Mouse (Mus musculus) ovary, adult 18-20 months (tissue): ENCODE results near the gene Unc13d.
"Not testable (repeated sequence)": the region's sequence is repeated elsewhere in the genome, so short reads cannot be mapped to it uniquely, and the experiment has no call there.

Experiments used
- DNase-seq: peaks from one replicate; pipeline ENCODE4 v3.0.0; 2022; ENCODE audit warnings: low spot score, mixed read lengths

Gene Unc13d

GRCm38 (mm10) chr11:116077446-116078204, at the start of gene Unc13d:
Gene Unc13d, minus strand, starts transcription at chr11:116077961.
- no peak for DNase-seq

GRCm38 (mm10) chr11:116126261-116126660, 48.5 kb upstream of the Unc13d start:
- no peak for DNase-seq

- not testable (repeated sequence) for DNase-seq
Measured at GRCm38 (mm10) chr11:116121731-116122245, 44.0 kb upstream of the Unc13d start.

- DNase-seq: no peak
Measured at GRCm38 (mm10) chr11:116117819-116118218, 40.1 kb upstream of the Unc13d start.

- no peak for DNase-seq
Measured at GRCm38 (mm10) chr11:116117241-116117640, 39.5 kb upstream of the Unc13d start.

- no peak for DNase-seq
Measured at GRCm38 (mm10) chr11:116111611-116112203, 33.9 kb upstream of the Unc13d start.

GRCm38 (mm10) chr11:116111067-116111466, 33.3 kb upstream of the Unc13d start:
- DNase-seq: no peak

- no peak for DNase-seq
Measured at GRCm38 (mm10) chr11:116110540-116110939, 32.8 kb upstream of the Unc13d start.

- DNase-seq: peak; percentile 73
Measured at GRCm38 (mm10) chr11:116110131-116110530, 32.4 kb upstream of the Unc13d start.

- DNase-seq: no peak
Measured at GRCm38 (mm10) chr11:116109441-116110081, 31.8 kb upstream of the Unc13d start.

GRCm38 (mm10) chr11:116108464-116109137, 30.8 kb upstream of the Unc13d start:
- peak; percentile 36 for DNase-seq

- no peak for DNase-seq
Measured at GRCm38 (mm10) chr11:116107777-116108285, 30.1 kb upstream of the Unc13d start.

GRCm38 (mm10) chr11:116106963-116107776, 29.4 kb upstream of the Unc13d start:
- no peak for DNase-seq

- no peak for DNase-seq
Measured at GRCm38 (mm10) chr11:116106154-116106962, 28.6 kb upstream of the Unc13d start.

GRCm38 (mm10) chr11:116105065-116105464, 27.3 kb upstream of the Unc13d start:
- no peak for DNase-seq

GRCm38 (mm10) chr11:116104006-116104646, 26.4 kb upstream of the Unc13d start:
- DNase-seq: peak; percentile 86

GRCm38 (mm10) chr11:116103572-116103971, 25.8 kb upstream of the Unc13d start:
- DNase-seq: no peak

GRCm38 (mm10) chr11:116102472-116102871, 24.7 kb upstream of the Unc13d start:
- no peak for DNase-seq

- no peak for DNase-seq
Measured at GRCm38 (mm10) chr11:116101931-116102381, 24.2 kb upstream of the Unc13d start.

GRCm38 (mm10) chr11:116100839-116101238, 23.1 kb upstream of the Unc13d start:
- DNase-seq: no peak
